Mouse (Mus musculus): Measurements from ENCODE around the gene Olfr837.
"Not testable (repeated sequence)": the region's sequence is repeated elsewhere in the genome, so short reads cannot be mapped to it uniquely, and the experiment has no call there.

The Olfr837 gene

DNA sequence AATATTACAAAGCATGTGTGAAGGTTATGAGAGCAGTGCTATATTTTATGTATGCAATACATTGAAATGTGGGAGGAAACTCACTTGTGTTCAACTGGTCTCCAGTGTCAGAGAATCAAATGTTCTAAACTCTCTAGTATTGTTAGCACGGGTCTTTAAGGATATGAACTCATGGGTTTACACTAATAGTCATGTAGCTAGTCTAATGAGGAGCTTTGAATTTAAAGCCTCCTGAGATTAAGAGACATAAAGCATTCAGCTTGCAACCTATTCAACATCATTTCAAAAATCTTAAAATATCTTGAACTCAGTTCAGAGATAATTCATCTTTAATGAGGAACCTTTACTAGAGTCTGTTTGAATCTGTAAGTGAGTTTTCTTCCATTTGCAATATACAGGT lies at the start of gene Olfr837:
TSS of gene Olfr837 (plus strand) at position 301 of the 400 bp plus-strand sequence.
- no peak for DNase-seq

DNA sequence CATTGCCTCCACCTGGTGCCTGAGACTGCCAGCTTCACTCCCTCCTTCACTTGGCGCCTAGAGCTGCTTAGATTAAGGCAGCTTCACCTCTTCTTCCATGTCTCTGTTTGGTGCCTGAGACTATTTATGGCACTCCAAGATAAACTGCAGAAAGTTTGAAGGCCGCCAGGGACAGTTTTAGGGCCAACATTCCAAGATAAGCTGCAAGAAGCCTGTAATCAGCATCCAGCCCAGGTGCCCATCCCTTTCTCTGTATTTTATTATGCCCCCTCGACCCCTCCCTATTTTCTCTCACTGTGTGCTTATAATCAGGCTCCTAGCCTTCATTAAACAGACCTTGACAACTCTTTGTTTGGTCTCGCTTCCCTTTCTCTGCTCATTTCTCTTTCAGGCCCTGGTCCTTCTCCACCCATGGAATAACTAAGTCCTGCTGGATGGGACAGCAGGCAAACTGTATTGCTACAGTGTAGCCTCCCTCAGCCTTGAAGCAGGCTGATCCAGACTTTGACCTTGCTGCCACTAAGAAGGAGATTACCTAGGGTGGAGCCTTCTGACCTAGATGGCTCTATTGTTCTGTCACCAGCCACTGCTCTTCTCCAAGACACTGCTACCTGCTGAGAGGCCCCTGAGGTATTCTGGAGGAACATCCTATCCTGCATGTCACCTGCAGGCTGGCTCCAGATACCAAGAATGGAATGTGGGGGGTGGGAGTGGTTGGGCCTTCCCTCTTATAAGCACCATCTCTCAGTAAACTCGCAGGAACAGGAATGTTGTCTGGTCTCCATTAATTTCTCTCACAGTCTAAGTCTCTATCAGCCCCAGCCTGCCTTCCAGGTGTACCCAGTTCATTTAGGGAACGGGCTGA lies 43.0 kb upstream of the Olfr837 start:
- not testable (repeated sequence) for DNase-seq

DNA sequence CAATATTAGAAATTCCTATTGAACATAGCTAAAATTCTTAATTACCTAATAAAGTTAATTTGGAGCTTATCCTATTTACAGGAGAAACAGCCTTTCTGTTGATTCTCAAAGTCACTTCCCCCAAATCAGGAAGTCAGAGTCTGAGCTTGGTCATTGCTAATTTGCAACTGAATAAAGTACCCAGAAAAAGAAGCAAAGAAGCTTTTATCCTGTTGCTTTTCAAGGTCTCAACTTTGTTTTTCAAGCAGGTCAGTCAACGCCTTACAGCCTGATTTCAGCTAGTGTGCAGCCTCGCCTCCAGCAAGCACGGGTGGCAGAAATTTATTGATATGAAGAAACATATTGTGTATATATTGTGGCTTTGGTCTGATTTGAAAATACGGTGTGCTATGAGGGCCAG lies 38.8 kb upstream of the Olfr837 start:
- DNase-seq: no peak

DNA sequence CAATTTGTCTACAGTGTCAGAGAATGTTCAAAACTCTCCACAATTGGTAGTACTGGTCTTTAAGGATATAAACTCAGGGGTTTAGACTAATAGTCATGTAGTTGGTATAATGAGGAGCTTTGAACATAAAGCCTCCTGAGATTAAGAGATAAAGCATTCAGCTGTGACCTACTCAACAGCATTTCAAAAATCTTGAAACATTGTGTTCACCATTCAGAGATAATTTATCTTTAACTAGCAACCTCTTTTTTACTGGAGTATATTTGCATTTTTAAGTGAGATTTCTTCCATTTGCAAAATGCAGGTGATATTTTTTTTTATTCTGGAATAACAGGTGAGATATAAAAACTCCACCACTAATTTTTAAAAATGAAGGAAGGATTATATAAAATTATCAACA lies 16.0 kb upstream of the Olfr837 start, which contains the start of gene Olfr836:
TSS of gene Olfr836 (plus strand) at position 301 of the 400 bp plus-strand sequence.
- DNase-seq: no peak

DNA sequence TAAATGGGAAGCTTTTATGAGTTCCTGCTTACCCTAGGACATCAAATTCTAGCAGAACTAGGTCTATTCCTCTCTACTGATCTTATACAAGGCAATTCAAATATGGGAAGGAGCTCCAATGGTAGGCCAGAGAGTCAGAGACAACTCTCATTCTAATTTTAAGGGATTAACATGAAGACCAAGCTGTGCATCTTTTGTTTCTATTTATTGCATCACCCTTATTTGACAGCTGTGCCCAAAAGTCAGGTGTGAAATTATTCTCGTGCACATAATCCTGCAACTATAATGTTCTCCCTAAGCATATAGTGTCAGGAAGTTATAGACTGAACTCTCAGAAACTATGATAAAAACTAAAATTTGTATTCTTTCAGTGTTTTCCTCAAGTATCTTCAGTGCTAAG lies 41.1 kb downstream of the Olfr837 start, which contains the start of gene Olfr839-ps1:
TSS of gene Olfr839-ps1 (minus strand) at position 101 of the 400 bp plus-strand sequence.
- no peak for DNase-seq
